In the genomic region with DNA sequence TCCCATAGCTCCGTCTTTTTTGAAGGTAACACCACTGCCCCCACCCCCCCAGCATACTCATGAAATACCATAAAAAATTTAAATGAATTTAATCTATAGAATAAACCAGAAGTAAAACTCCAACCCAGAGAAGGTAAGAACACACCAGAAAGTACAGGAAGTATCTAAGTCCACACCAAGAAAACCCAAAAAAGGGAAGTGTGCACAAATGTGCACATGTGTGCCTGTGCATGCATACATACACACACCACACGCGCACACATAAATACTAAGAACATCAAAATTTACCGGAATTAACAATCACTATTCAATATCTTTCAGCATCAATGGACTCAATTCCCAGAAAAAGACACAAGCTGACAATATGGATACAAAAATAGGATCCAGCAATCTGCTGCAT, we compare ENCODE assay signal across 27 mouse cellular contexts. TPM values are rescaled to one million over a fixed set of nuclear protein-coding genes. Genes with fewer than 3 reads are reported as not detected.
"Had no signal": no experiment of that assay in that cellular context is flagged by ENCODE, and none has a peak within 500 bp of the region (broad histone marks: within the 10 kb centered on the region; RNA-seq: fewer than 3 reads in every experiment).

No protein-coding gene starts in this region.

- H3K9ac ChIP-seq: liver, embryonic 13.5 days; liver, embryonic 15.5 days; lung, embryonic 15.5 days; midbrain, embryonic 12.5 days; neural tube, embryonic 13.5 days; neural tube, embryonic 15.5 days; stomach, embryonic 15.5 days had no signal

- DNase-seq: liver, embryonic 13.5 days; lung, adult 2 months; lung, postnatal 14 days; lung, postnatal 36 days; midbrain, embryonic 14.5 days; retina, postnatal 1 day; right cerebral cortex, adult 18-20 months; right cerebral cortex, postnatal 25 days; thymus, adult 2 months; thymus, postnatal 25 days; thymus, postnatal 4 days had no signal

- H3K9me3 ChIP-seq: liver, embryonic 13.5 days; liver, embryonic 15.5 days; lung, embryonic 15.5 days; midbrain, embryonic 10.5 days; midbrain, embryonic 12.5 days; neural tube, embryonic 13.5 days; neural tube, embryonic 15.5 days; stomach, embryonic 15.5 days had no signal

- H3K4me1 ChIP-seq: lung, embryonic 15.5 days; midbrain, embryonic 10.5 days; midbrain, embryonic 12.5 days; neural tube, embryonic 13.5 days; neural tube, embryonic 15.5 days; stomach, embryonic 15.5 days had no signal

- H3K36me3 ChIP-seq: liver, embryonic 13.5 days; liver, embryonic 15.5 days; lung, embryonic 15.5 days; midbrain, embryonic 10.5 days; midbrain, embryonic 12.5 days; neural tube, embryonic 13.5 days; neural tube, embryonic 15.5 days; stomach, embryonic 15.5 days had no signal

- ATAC-seq: lung, postnatal 0 days; midbrain, embryonic 16.5 days had no signal

- H3K27me3 ChIP-seq: liver, embryonic 13.5 days; liver, embryonic 15.5 days; lung, embryonic 15.5 days; midbrain, embryonic 12.5 days; neural tube, embryonic 13.5 days; neural tube, embryonic 15.5 days; stomach, embryonic 15.5 days had no signal

- H3K4me3 ChIP-seq: liver, embryonic 13.5 days; liver, embryonic 15.5 days; lung, embryonic 15.5 days; midbrain, embryonic 10.5 days; midbrain, embryonic 12.5 days; myocyte; neural tube, embryonic 13.5 days; neural tube, embryonic 15.5 days; stomach, embryonic 15.5 days had no signal

- H3K27ac ChIP-seq: liver, embryonic 13.5 days; liver, embryonic 15.5 days; lung, embryonic 15.5 days; macrophage; midbrain, embryonic 10.5 days; midbrain, embryonic 12.5 days; neural tube, embryonic 13.5 days; neural tube, embryonic 15.5 days; stomach, embryonic 15.5 days; stomach, postnatal 0 days had no signal

- H3K4me2 ChIP-seq: liver, embryonic 13.5 days; liver, embryonic 15.5 days; lung, embryonic 15.5 days; midbrain, embryonic 12.5 days; neural tube, embryonic 13.5 days; neural tube, embryonic 15.5 days; stomach, embryonic 15.5 days had no signal

RNA-seq across cellular contexts. Expression of gene Gm9999, which starts 13.5 kb away (rescaled TPM):
- total RNA-seq: megakaryocyte-erythroid progenitor cell, adult 5-6 weeks had no signal
- polyA plus RNA-seq: liver, embryonic 13.5 days; liver, embryonic 15.5 days; lung, adult 2 months; lung, embryonic 15.5 days; lung, postnatal 0 days; macrophage; midbrain, embryonic 10.5 days; midbrain, embryonic 12.5 days; midbrain, embryonic 14.5 days; midbrain, embryonic 16.5 days; myocyte; neural tube, embryonic 11.5 days; neural tube, embryonic 13.5 days; neural tube, embryonic 15.5 days; spleen, adult 2 months; stomach, embryonic 15.5 days; stomach, postnatal 0 days; urinary bladder, adult 2 months had no signal
